Comparison of ENCODE assay signal across 24 mouse cellular contexts in the genomic region with DNA sequence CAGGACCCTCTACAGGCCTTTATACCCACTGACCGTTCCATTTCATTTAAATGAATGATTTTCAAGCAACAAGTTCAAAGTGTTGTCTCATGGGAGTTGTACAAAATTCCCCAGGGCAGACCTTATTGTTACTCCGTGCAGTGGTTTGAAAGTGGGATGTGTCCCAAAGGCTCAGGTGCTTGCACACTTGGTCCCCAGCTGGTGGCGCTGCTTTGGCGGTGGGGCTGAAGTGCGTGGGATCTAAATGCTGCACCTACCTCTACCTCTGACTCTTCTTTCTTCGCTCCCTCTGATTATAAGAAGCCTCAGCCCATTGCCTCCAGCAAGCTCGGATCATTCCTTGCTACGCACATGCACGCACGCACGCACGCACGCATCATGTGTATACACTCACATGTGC.
DNase-seq lines count a peak whose midpoint lies in the region; ATAC-seq and TF ChIP-seq lines count a peak whose summit lies in the region.
"Had no signal": no experiment of that assay in that cellular context is flagged by ENCODE, and none has a peak within 500 bp of the region (broad histone marks: within the 10 kb centered on the region; RNA-seq: fewer than 3 reads in every experiment).

No protein-coding gene starts in this region.

- H3K4me1 ChIP-seq in kidney, embryonic 14.5 days (ENCODE audit: control insufficient read depth, insufficient read depth, low read length) = peaks cover 15% of the 10 kb centered on the region
- H3K4me1 ChIP-seq in midbrain, embryonic 10.5 days = peaks cover 73% of the 10 kb centered on the region
- peaks cover 36% of the 10 kb centered on the region for H3K4me1 ChIP-seq in midbrain, embryonic 13.5 days (replicated peaks)
- H3K4me1 ChIP-seq in ES-E14 (ENCODE audit: control insufficient read depth in 2 of 2, insufficient read depth in 2 of 2, low read length in 2 of 2, poor library complexity in 1 of 2) = no peaks in the 10 kb centered on the region
- H3K4me1 ChIP-seq in limb, embryonic 13.5 days = peaks cover 66% of the 10 kb centered on the region

- in situ Hi-C loops in ES-E14 (cut with MboI; ENCODE audit: low sequenced_read_pairs in 2 of 2, unreplicated experiment in 2 of 2) = no loop called here

- H3K9ac ChIP-seq in kidney, embryonic 14.5 days (ENCODE audit: low read depth, low read length) = no peak overlapping the region
- no peak overlapping the region for H3K9ac ChIP-seq in midbrain, embryonic 13.5 days (replicated peaks)
- H3K9ac ChIP-seq in ES-E14 (ENCODE audit: insufficient read depth, low read depth, low read length, poor library complexity, severe bottlenecking) = no peak overlapping the region
- no peak overlapping the region for H3K9ac ChIP-seq in limb, embryonic 13.5 days
- H3K9ac ChIP-seq: embryonic facial prominence, embryonic 13.5 days; liver, postnatal 0 days; stomach, embryonic 15.5 days had no signal

- no peak overlapping the region for H3K4me2 ChIP-seq in kidney, embryonic 14.5 days (replicated peaks; ENCODE audit: low read depth, low read length)
- H3K4me2 ChIP-seq in midbrain, embryonic 13.5 days (replicated peaks) = no peak overlapping the region
- no peak overlapping the region for H3K4me2 ChIP-seq in limb, embryonic 13.5 days (replicated peaks)
- H3K4me2 ChIP-seq: embryonic facial prominence, embryonic 13.5 days; stomach, embryonic 15.5 days had no signal

- no peaks in the 10 kb centered on the region for H3K27me3 ChIP-seq in kidney, embryonic 14.5 days (ENCODE audit: control insufficient read depth, insufficient read depth, low read length)
- peaks cover 14% of the 10 kb centered on the region; the same call in 1 of the 2 replicates for H3K27me3 ChIP-seq in midbrain, embryonic 10.5 days (ENCODE audit: low read depth, poor library complexity, severe bottlenecking)
- H3K27me3 ChIP-seq in midbrain, embryonic 13.5 days = peaks cover 2% of the 10 kb centered on the region
- H3K27me3 ChIP-seq in limb, embryonic 13.5 days = no peaks in the 10 kb centered on the region
- H3K27me3 ChIP-seq: embryonic facial prominence, embryonic 13.5 days; Patski; stomach, embryonic 15.5 days had no signal

- H3K27ac ChIP-seq in kidney, embryonic 14.5 days (ENCODE audit: low read depth, low read length) = peak overlapping the region; percentile 44; the same call in 1 of the 2 replicates
- H3K27ac ChIP-seq in midbrain, embryonic 10.5 days (replicated peaks) = peak overlapping the region; percentile 89; the same call in 1 of the 2 replicates
- no peak overlapping the region for H3K27ac ChIP-seq in midbrain, embryonic 13.5 days
- no peak overlapping the region for H3K27ac ChIP-seq in ES-E14 (ENCODE audit: insufficient read depth, low read depth, low read length, poor library complexity, severe bottlenecking)
- peak overlapping the region; percentile 8; the same call in 1 of the 2 replicates for H3K27ac ChIP-seq in limb, embryonic 13.5 days
- H3K27ac ChIP-seq: hindbrain, postnatal 0 days; macrophage; stomach, embryonic 15.5 days had no signal

- H3K4me3 ChIP-seq in kidney, embryonic 14.5 days (ENCODE audit: low read length) = no peak overlapping the region
- H3K4me3 ChIP-seq in midbrain, embryonic 10.5 days = no peak overlapping the region
- no peak overlapping the region for H3K4me3 ChIP-seq in midbrain, embryonic 13.5 days (replicated peaks)
- no peak overlapping the region for H3K4me3 ChIP-seq in ES-E14 (ENCODE audit: insufficient read depth in 1 of 2, low read depth in 1 of 2, low read length in 2 of 2, poor library complexity in 1 of 2, severe bottlenecking in 1 of 2)
- no peak overlapping the region for H3K4me3 ChIP-seq in limb, embryonic 13.5 days
- H3K4me3 ChIP-seq: embryonic facial prominence, embryonic 13.5 days; erythroblast, embryonic 14.5 days; stomach, embryonic 15.5 days had no signal

- H3K36me3 ChIP-seq in kidney, embryonic 14.5 days (ENCODE audit: control insufficient read depth, insufficient read depth, low read length) = no peaks in the 10 kb centered on the region
- H3K36me3 ChIP-seq in midbrain, embryonic 10.5 days = no peaks in the 10 kb centered on the region
- no peaks in the 10 kb centered on the region for H3K36me3 ChIP-seq in midbrain, embryonic 13.5 days
- no peaks in the 10 kb centered on the region for H3K36me3 ChIP-seq in ES-E14 (ENCODE audit: control insufficient read depth, insufficient read depth, low read length, poor library complexity, severe bottlenecking)
- H3K36me3 ChIP-seq in limb, embryonic 13.5 days = no peaks in the 10 kb centered on the region
- H3K36me3 ChIP-seq: embryonic facial prominence, embryonic 13.5 days; G1E; stomach, embryonic 15.5 days had no signal

- WGBS in kidney, embryonic 14.5 days = 85% methylated on average over 13 of the region's 13 CpGs
- 88% methylated on average over 13 of the region's 13 CpGs for WGBS in midbrain, embryonic 10.5 days
- 91% methylated on average over 13 of the region's 13 CpGs for WGBS in midbrain, embryonic 13.5 days
- WGBS in limb, embryonic 13.5 days = 87% methylated on average over 13 of the region's 13 CpGs

- ATAC-seq in kidney, embryonic 14.5 days (ENCODE audit: low FRiP score, low TSS enrichment) = no peak
- ATAC-seq in midbrain, embryonic 13.5 days = no peak
- no peak for ATAC-seq in limb, embryonic 13.5 days (ENCODE audit: low FRiP score, low read depth)
- ATAC-seq: forebrain, embryonic 14.5 days; hindbrain, postnatal 0 days; intestine, embryonic 16.5 days; liver, postnatal 0 days; lung, postnatal 0 days; Patski had no signal

- DNase-seq in kidney, postnatal 4 days = no peak
- DNase-seq in midbrain, embryonic 10.5 days (ENCODE audit: low spot score) = no peak
- DNase-seq in ES-E14 (ENCODE audit: low read depth, low spot score) = no peak
- no peak for DNase-seq in frontal cortex, postnatal 10 days (ENCODE audit: low spot score in 2 of 2)
- DNase-seq: adrenal gland, postnatal 10 days; cerebellum, adult 2 months; cerebellum, postnatal 25 days; embryo, embryonic 11 days; liver; liver, postnatal 0 days; thymus, postnatal 36 days had no signal

- no peaks in the 10 kb centered on the region for H3K9me3 ChIP-seq in kidney, embryonic 14.5 days (ENCODE audit: control insufficient read depth, low read length)
- no peaks in the 10 kb centered on the region for H3K9me3 ChIP-seq in midbrain, embryonic 10.5 days (replicated peaks)
- H3K9me3 ChIP-seq in midbrain, embryonic 13.5 days = no peaks in the 10 kb centered on the region
- H3K9me3 ChIP-seq in ES-E14 (ENCODE audit: control insufficient read depth, insufficient read depth, low read depth, low read length) = no peaks in the 10 kb centered on the region
- H3K9me3 ChIP-seq in limb, embryonic 13.5 days = no peaks in the 10 kb centered on the region
- H3K9me3 ChIP-seq: embryonic facial prominence, embryonic 13.5 days; stomach, embryonic 15.5 days had no signal

TF ChIP-seq in ES-E14, 5 proteins besides CTCF, POLR2A, EP300 and RAD21:
- no peak for TF ChIP-seq ZNF384 (IDR thresholded peaks at IDR 0.05; ENCODE audit: low read depth, low read length)
- TF ChIP-seq ZC3H11A (IDR thresholded peaks at IDR 0.05; ENCODE audit: borderline replicate concordance, low read depth, low read length) = 0 out of 2 replicates have a peak, but pooled peaks have one; percentile 3

Comparison
In these comparisons a context has a peak if more than half of its experiments do, and no peak if none do; other contexts are left out.
1. H3K27ac ChIP-seq: peak in kidney, embryonic 14.5 days (single experiment), midbrain, embryonic 10.5 days (single experiment) and limb, embryonic 13.5 days (single experiment); none in midbrain, embryonic 13.5 days (single experiment) and ES-E14 (single experiment).